Mouse (Mus musculus) liver, postnatal 0 days (tissue): ENCODE results near the gene Nr3c2. TPM values are rescaled to one million over a fixed set of nuclear protein-coding genes. Genes with fewer than 3 reads are reported as not detected.

ENCODE experiments used
- ATAC-seq: fragments of 200-750 bp; cut with Nextera tagmentation; 2 replicates; pipeline ENCODE4 v1.8.0; 2017; ENCODE audit warnings: mild to moderate bottlenecking, moderate library complexity
- DNase-seq: peaks from one replicate; pipeline ENCODE4 v3.0.0-alpha.2; 2016
- H3K27ac ChIP-seq: fragments of 300-500 bp; sonication (generic); 2 replicates; pipeline ENCODE4 v1.5.1; 2014; ENCODE audit warnings: antibody characterized with exemption, moderate library complexity, mild to moderate bottlenecking, low read depth
- H3K27me3 ChIP-seq: fragments of 300-500 bp; sonication (generic); 2 replicates; pipeline ENCODE4 v1.6.1; 2014; ENCODE audit warnings: low read length, control low read depth, mixed read lengths; ENCODE audit not compliant: insufficient read depth
- H3K36me3 ChIP-seq: fragments of 300-500 bp; sonication (generic); replicated peaks from 2 replicates; pipeline ENCODE4 v1.6.1; 2014; ENCODE audit warnings: mild to moderate bottlenecking, control low read depth, low read length, moderate library complexity, mixed read lengths; ENCODE audit not compliant: insufficient read depth
- H3K4me1 ChIP-seq: fragments of 300-500 bp; sonication (generic); 2 replicates; pipeline ENCODE4 v1.6.1; 2014; ENCODE audit warnings: antibody characterized with exemption, mild to moderate bottlenecking, control low read depth; ENCODE audit not compliant: insufficient read depth
- H3K4me2 ChIP-seq: fragments of 300-500 bp; sonication (generic); 2 replicates; pipeline ENCODE4 v1.6.1; 2014; ENCODE audit warnings: low read depth, mild to moderate bottlenecking, low read length, moderate library complexity, mixed read lengths
- H3K4me3 ChIP-seq: fragments of 300-500 bp; sonication (generic); 2 replicates; pipeline ENCODE4 v1.5.1; 2014; ENCODE audit warnings: low read depth, low read length
- H3K9ac ChIP-seq: fragments of 300-500 bp; sonication (generic); replicated peaks from 2 replicates; pipeline ENCODE4 v1.6.1; 2014; ENCODE audit warnings: mild to moderate bottlenecking, moderate library complexity
- H3K9me3 ChIP-seq: fragments of 300-500 bp; sonication (generic); 2 replicates; pipeline ENCODE4 v1.6.1; 2016; ENCODE audit warnings: mild to moderate bottlenecking, control low read depth, low read length, mixed read lengths
- CTCF ChIP-seq: sonication (generic); IDR thresholded peaks from 2 replicates; pipeline ENCODE4 v1.5.1; 2016; ENCODE audit warnings: antibody characterized with exemption, low read depth
- EP300 ChIP-seq: IDR thresholded peaks from 2 replicates; pipeline ENCODE4 v1.6.1; 2016; ENCODE audit warnings: antibody characterized with exemption, low read depth, mild to moderate bottlenecking
- WGBS: fragments of 180-500 bp; shearing (Covaris S2); extraction: QIAGEN DNeasy Blood & Tissue Kit; methylation state at CpG from one replicate; pipeline ENCODE4 v1.1.7; 2014; ENCODE audit not compliant: insufficient replicate concordance; 5-methylcytosine and 5-hydroxymethylcytosine counted together
- polyA plus RNA-seq: library from polyadenylated mRNA; unstranded; fragments of >200 nt; fragmentation: Nextera tagmentation; extraction: Ambion mirVana; gene quantifications from 2 replicates; pipeline ENCODE4 v1.2.1, GENCODE M21; 2015

Gene Nr3c2
- polyA plus RNA-seq, 1 experiment from 2014 or later, result 3.4 TPM

- no peak overlapping the region for H3K9ac ChIP-seq
- no peaks in the 10 kb centered on the region for H3K9me3 ChIP-seq
- ATAC-seq (no peak), DNase-seq (no peak)
- no peak overlapping the region for H3K27ac ChIP-seq
- TF ChIP-seq CTCF (no peak), EP300 (no peak)
- no peaks in the 10 kb centered on the region for H3K4me1 ChIP-seq
- no peaks in the 10 kb centered on the region for H3K27me3 ChIP-seq
- H3K36me3 ChIP-seq, result no peaks in the 10 kb centered on the region
- no peak overlapping the region for H3K4me2 ChIP-seq
- WGBS, result 71% methylated on average over 4 of the region's 4 CpGs
- H3K4me3 ChIP-seq, result no peak overlapping the region
Measured at GRCm38 (mm10) chr8:77169757-77170438, 270.7 kb downstream of the Nr3c2 start.

- DNase-seq (no peak), ATAC-seq (no peak)
- Histone ChIP-seq H3K9me3 (no peaks in the 10 kb centered on the region), H3K4me3 (no peak overlapping the region), H3K4me2 (no peak overlapping the region), H3K27ac (no peak overlapping the region), H3K4me1 (no peaks in the 10 kb centered on the region), H3K36me3 (no peaks in the 10 kb centered on the region), H3K27me3 (no peaks in the 10 kb centered on the region), H3K9ac (no peak overlapping the region)
- WGBS, result 76% methylated on average over 4 of the region's 4 CpGs
- TF ChIP-seq CTCF (no peak), EP300 (no peak)
Measured at GRCm38 (mm10) chr8:77170439-77170759, 271.2 kb downstream of the Nr3c2 start.

GRCm38 (mm10) chr8:77173075-77173657, 273.9 kb downstream of the Nr3c2 start:
- DNase-seq (no peak), ATAC-seq (no peak)
- Histone ChIP-seq H3K4me1 (no peaks in the 10 kb centered on the region), H3K9ac (no peak overlapping the region), H3K36me3 (no peaks in the 10 kb centered on the region), H3K27ac (no peak overlapping the region), H3K27me3 (no peaks in the 10 kb centered on the region), H3K9me3 (no peaks in the 10 kb centered on the region), H3K4me3 (no peak overlapping the region), H3K4me2 (no peak overlapping the region)
- WGBS, result 66% methylated on average over 12 of the region's 12 CpGs
- no peak for TF ChIP-seq EP300
- no peak for TF ChIP-seq CTCF

GRCm38 (mm10) chr8:77173736-77174135, 274.5 kb downstream of the Nr3c2 start:
- H3K36me3 ChIP-seq, result no peaks in the 10 kb centered on the region
- no peak overlapping the region for H3K4me2 ChIP-seq
- no peak overlapping the region for H3K27ac ChIP-seq
- no peak for ATAC-seq
- no peaks in the 10 kb centered on the region for H3K27me3 ChIP-seq
- 67% methylated on average over 3 of the region's 3 CpGs for WGBS
- DNase-seq, result no peak
- no peak for TF ChIP-seq CTCF
- no peak for TF ChIP-seq EP300
- H3K9me3 ChIP-seq, result no peaks in the 10 kb centered on the region
- H3K9ac ChIP-seq, result no peak overlapping the region
- no peaks in the 10 kb centered on the region for H3K4me1 ChIP-seq
- no peak overlapping the region for H3K4me3 ChIP-seq

GRCm38 (mm10) chr8:77175471-77175870, 276.2 kb downstream of the Nr3c2 start:
- H3K4me1 ChIP-seq, result no peaks in the 10 kb centered on the region
- no peak for ATAC-seq
- H3K4me2 ChIP-seq, result no peak overlapping the region
- no peaks in the 10 kb centered on the region for H3K27me3 ChIP-seq
- H3K4me3 ChIP-seq, result no peak overlapping the region
- no peak overlapping the region for H3K9ac ChIP-seq
- DNase-seq, result no peak
- H3K36me3 ChIP-seq, result no peaks in the 10 kb centered on the region
- TF ChIP-seq EP300, result no peak
- TF ChIP-seq CTCF, result no peak
- WGBS, result 73% methylated on average over 4 of the region's 4 CpGs
- H3K27ac ChIP-seq, result no peak overlapping the region
- H3K9me3 ChIP-seq, result no peaks in the 10 kb centered on the region

- Histone ChIP-seq H3K9ac (no peak overlapping the region), H3K27ac (no peak overlapping the region), H3K36me3 (no peaks in the 10 kb centered on the region), H3K9me3 (no peaks in the 10 kb centered on the region), H3K4me1 (no peaks in the 10 kb centered on the region), H3K4me2 (no peak overlapping the region), H3K4me3 (no peak overlapping the region), H3K27me3 (no peaks in the 10 kb centered on the region)
- TF ChIP-seq CTCF, result no peak
- no peak for TF ChIP-seq EP300
- DNase-seq, result no peak
- no peak for ATAC-seq
- WGBS, result 82% methylated on average over 4 of the region's 4 CpGs
Measured at GRCm38 (mm10) chr8:77176343-77176742, 277.1 kb downstream of the Nr3c2 start.

- no peak for ATAC-seq
- H3K9me3 ChIP-seq, result no peaks in the 10 kb centered on the region
- H3K9ac ChIP-seq, result no peak overlapping the region
- no peak overlapping the region for H3K4me2 ChIP-seq
- 89% methylated on average over 28 of the region's 28 CpGs for WGBS
- no peak overlapping the region for H3K4me3 ChIP-seq
- no peaks in the 10 kb centered on the region for H3K4me1 ChIP-seq
- H3K36me3 ChIP-seq, result no peaks in the 10 kb centered on the region
- no peak overlapping the region for H3K27ac ChIP-seq
- no peak for DNase-seq
- no peaks in the 10 kb centered on the region for H3K27me3 ChIP-seq
- TF ChIP-seq CTCF, result no peak
Measured at GRCm38 (mm10) chr8:77185816-77186215, 286.6 kb downstream of the Nr3c2 start.
